Mouse (Mus musculus) liver, embryonic 12.5 days (tissue): ENCODE data around the gene Fryl. TPM values are rescaled to one million over a fixed set of nuclear protein-coding genes. Genes with fewer than 3 reads are reported as not detected.
A peak's percentile ranks its signal among the peaks of the same experiment; 100 is the strongest.
"Not testable (repeated sequence)": the region's sequence is repeated elsewhere in the genome, so short reads cannot be mapped to it uniquely, and the experiment has no call there.

ENCODE experiments used
- ATAC-seq: fragments of 200-750 bp; cut with Nextera tagmentation; 2 replicates; pipeline ENCODE4 v1.8.0; 2017; ENCODE audit warnings: moderate number of reproducible peaks, mild to moderate bottlenecking, moderate library complexity
- H3K27ac ChIP-seq: fragments of 300-500 bp; sonication (generic); 2 replicates; pipeline ENCODE4 v1.5.1; 2016; ENCODE audit warnings: mild to moderate bottlenecking
- H3K27me3 ChIP-seq: fragments of 300-500 bp; sonication (generic); replicated peaks from 2 replicates; pipeline ENCODE4 v1.6.1; 2016; ENCODE audit warnings: mild to moderate bottlenecking, moderate library complexity
- H3K36me3 ChIP-seq: fragments of 300-500 bp; sonication (generic); 2 replicates; pipeline ENCODE4 v1.6.1; 2016; ENCODE audit warnings: mild to moderate bottlenecking, moderate library complexity
- H3K4me1 ChIP-seq: fragments of 300-500 bp; sonication (generic); 2 replicates; pipeline ENCODE4 v1.6.1; 2016
- H3K4me2 ChIP-seq: fragments of 300-500 bp; sonication (generic); 2 replicates; pipeline ENCODE4 v1.6.1; 2016; ENCODE audit warnings: mild to moderate bottlenecking, moderate library complexity
- H3K4me3 ChIP-seq: fragments of 300-500 bp; sonication (generic); 2 replicates; pipeline ENCODE4 v1.5.1; 2016; ENCODE audit warnings: mild to moderate bottlenecking, moderate library complexity
- H3K9ac ChIP-seq: fragments of 300-500 bp; sonication (generic); 2 replicates; pipeline ENCODE4 v1.6.1; 2016; ENCODE audit warnings: mild to moderate bottlenecking, moderate library complexity
- H3K9me3 ChIP-seq: fragments of 300-500 bp; sonication (generic); replicated peaks from 2 replicates; pipeline ENCODE4 v1.6.1; 2016; ENCODE audit warnings: mild to moderate bottlenecking, moderate library complexity
- WGBS: fragments of 180-500 bp; shearing (Covaris S2); methylation state at CpG from one replicate; pipeline ENCODE4 v1.1.7; 2016; ENCODE audit not compliant: insufficient replicate concordance; 5-methylcytosine and 5-hydroxymethylcytosine counted together
- polyA plus RNA-seq: library from polyadenylated mRNA; unstranded; fragments of >200 nt; fragmentation: Nextera tagmentation; extraction: Ambion mirVana; gene quantifications from 2 replicates; pipeline ENCODE4 v1.2.1, GENCODE M21; 2016

Fryl gene
- polyA plus RNA-seq, 1 experiment from 2014 or later = 46.3 TPM

- ATAC-seq, H3K27ac ChIP-seq, H3K4me3 ChIP-seq, H3K9ac ChIP-seq, H3K9me3 ChIP-seq, H3K36me3 ChIP-seq, H3K4me1 ChIP-seq, H3K4me2 ChIP-seq: not testable (repeated sequence)
- WGBS = 71% methylated on average over 15 of the region's 16 CpGs
- peaks cover 75% of the 10 kb centered on the region for H3K27me3 ChIP-seq
Measured at GRCm38 (mm10) chr5:73011806-73012205, 244.6 kb downstream of the Fryl start.

GRCm38 (mm10) chr5:73008230-73008629, 248.2 kb downstream of the Fryl start:
- not testable (repeated sequence) for ATAC-seq, H3K36me3 ChIP-seq, H3K4me3 ChIP-seq, H3K4me1 ChIP-seq, H3K9ac ChIP-seq, H3K9me3 ChIP-seq, H3K4me2 ChIP-seq, H3K27ac ChIP-seq
- peaks cover 74% of the 10 kb centered on the region for H3K27me3 ChIP-seq
- WGBS = 24% methylated on average over 8 of the region's 8 CpGs

GRCm38 (mm10) chr5:73007582-73007959, 248.8 kb downstream of the Fryl start:
- Histone ChIP-seq H3K9me3 (no peaks in the 10 kb centered on the region), H3K27me3 (peaks cover 67% of the 10 kb centered on the region), H3K9ac (no peak overlapping the region), H3K27ac (no peak overlapping the region), H3K36me3 (no peaks in the 10 kb centered on the region), H3K4me2 (no peak overlapping the region), H3K4me1 (0 out of 2 replicates have a peak, but pooled peaks cover 9% of the 10 kb centered on the region), H3K4me3 (no peak overlapping the region)
- WGBS = 34% methylated on average over 5 of the region's 5 CpGs
- ATAC-seq = no peak

GRCm38 (mm10) chr5:73006784-73007581, 249.4 kb downstream of the Fryl start, which contains the start of gene Slc10a4:
Gene Slc10a4, plus strand, starts transcription at chr5:73006883.
- WGBS = 8% methylated on average over 65 of the region's 65 CpGs
- Histone ChIP-seq H3K4me1 (0 out of 2 replicates have a peak, but pooled peaks cover 9% of the 10 kb centered on the region), H3K27ac (no peak within 1 kb of the TSS), H3K4me3 (peak within 1 kb of the TSS; percentile 38), H3K9me3 (no peaks in the 10 kb centered on the region), H3K36me3 (no peaks in the 10 kb centered on the region), H3K4me2 (peak within 1 kb of the TSS; percentile 60), H3K27me3 (peaks cover 64% of the 10 kb centered on the region), H3K9ac (no peak within 1 kb of the TSS)
- 0 out of 2 replicates have a peak, but pooled peaks have one; percentile 35 for ATAC-seq

- ATAC-seq = no peak
Measured at GRCm38 (mm10) chr5:73004046-73004445, 252.4 kb downstream of the Fryl start.

GRCm38 (mm10) chr5:72998546-72998945, 257.9 kb downstream of the Fryl start:
- H3K36me3 ChIP-seq, H3K27me3 ChIP-seq, H3K9ac ChIP-seq, H3K27ac ChIP-seq, H3K4me2 ChIP-seq, H3K4me3 ChIP-seq, ATAC-seq, H3K9me3 ChIP-seq, H3K4me1 ChIP-seq: not testable (repeated sequence)
- 61% methylated on average over 1 of the region's 1 CpGs for WGBS

More at GRCm38 (mm10) chr5:73004046-73004445, 252.4 kb downstream of the Fryl start:
- H3K4me3 ChIP-seq = no peak overlapping the region
- H3K4me2 ChIP-seq = no peak overlapping the region
- no peaks in the 10 kb centered on the region for H3K9me3 ChIP-seq
- 80% methylated on average over 5 of the region's 5 CpGs for WGBS
- H3K27me3 ChIP-seq = peaks cover 55% of the 10 kb centered on the region
- no peaks in the 10 kb centered on the region for H3K36me3 ChIP-seq
- no peak overlapping the region for H3K27ac ChIP-seq
- H3K9ac ChIP-seq = no peak overlapping the region
- H3K4me1 ChIP-seq = 0 out of 2 replicates have a peak, but pooled peaks cover 9% of the 10 kb centered on the region

- no peak for ATAC-seq
- no peak overlapping the region for H3K4me2 ChIP-seq
- no peaks in the 10 kb centered on the region for H3K36me3 ChIP-seq
- H3K4me3 ChIP-seq = no peak overlapping the region
- no peaks in the 10 kb centered on the region for H3K4me1 ChIP-seq
- H3K9ac ChIP-seq = no peak overlapping the region
- no peaks in the 10 kb centered on the region for H3K9me3 ChIP-seq
- WGBS = 51% methylated on average over 10 of the region's 10 CpGs
- H3K27ac ChIP-seq = no peak overlapping the region
- H3K27me3 ChIP-seq = no peaks in the 10 kb centered on the region
Measured at GRCm38 (mm10) chr5:72995379-72995778, 261.0 kb downstream of the Fryl start.

- no peak overlapping the region for H3K9ac ChIP-seq
- no peak overlapping the region for H3K4me3 ChIP-seq
- no peaks in the 10 kb centered on the region for H3K4me1 ChIP-seq
- H3K4me2 ChIP-seq = no peak overlapping the region
- H3K9me3 ChIP-seq = no peaks in the 10 kb centered on the region
- H3K27ac ChIP-seq = no peak overlapping the region
- 67% methylated on average over 2 of the region's 2 CpGs for WGBS
- ATAC-seq = no peak
- H3K27me3 ChIP-seq = no peaks in the 10 kb centered on the region
- H3K36me3 ChIP-seq = no peaks in the 10 kb centered on the region
Measured at GRCm38 (mm10) chr5:72994928-72995327, 261.5 kb downstream of the Fryl start.

- Histone ChIP-seq H3K36me3 (no peaks in the 10 kb centered on the region), H3K9me3 (no peaks in the 10 kb centered on the region), H3K4me1 (no peaks in the 10 kb centered on the region), H3K27ac (no peak overlapping the region), H3K4me2 (no peak overlapping the region), H3K4me3 (no peak overlapping the region), H3K27me3 (no peaks in the 10 kb centered on the region), H3K9ac (no peak overlapping the region)
- ATAC-seq = no peak
- 73% methylated on average over 8 of the region's 8 CpGs for WGBS
Measured at GRCm38 (mm10) chr5:72994424-72994823, 262.0 kb downstream of the Fryl start.

- no peak overlapping the region for H3K4me3 ChIP-seq
- WGBS = 51% methylated on average over 1 of the region's 1 CpGs
- H3K4me2 ChIP-seq = no peak overlapping the region
- ATAC-seq = no peak
- no peak overlapping the region for H3K9ac ChIP-seq
- no peaks in the 10 kb centered on the region for H3K4me1 ChIP-seq
- H3K27ac ChIP-seq = no peak overlapping the region
- H3K27me3 ChIP-seq = no peaks in the 10 kb centered on the region
- H3K9me3 ChIP-seq = no peaks in the 10 kb centered on the region
- H3K36me3 ChIP-seq = no peaks in the 10 kb centered on the region
Measured at GRCm38 (mm10) chr5:72992474-72992873, 263.9 kb downstream of the Fryl start.

GRCm38 (mm10) chr5:72989756-72990155, 266.7 kb downstream of the Fryl start:
- Histone ChIP-seq H3K4me1 (no peaks in the 10 kb centered on the region), H3K4me3 (no peak overlapping the region), H3K9ac (no peak overlapping the region), H3K27me3 (no peaks in the 10 kb centered on the region), H3K4me2 (no peak overlapping the region), H3K27ac (no peak overlapping the region), H3K36me3 (no peaks in the 10 kb centered on the region), H3K9me3 (no peaks in the 10 kb centered on the region)
- no peak for ATAC-seq
- 69% methylated on average over 8 of the region's 8 CpGs for WGBS

GRCm38 (mm10) chr5:72987786-72988185, 268.6 kb downstream of the Fryl start:
- ATAC-seq = no peak
- Histone ChIP-seq H3K36me3 (no peaks in the 10 kb centered on the region), H3K9me3 (no peaks in the 10 kb centered on the region), H3K27ac (no peak overlapping the region), H3K4me2 (no peak overlapping the region), H3K4me1 (no peaks in the 10 kb centered on the region), H3K27me3 (no peaks in the 10 kb centered on the region), H3K4me3 (no peak overlapping the region), H3K9ac (no peak overlapping the region)
- 77% methylated on average over 7 of the region's 7 CpGs for WGBS
